Mouse (Mus musculus): ENCODE data around the gene Clca1. TPM values are rescaled to one million over a fixed set of nuclear protein-coding genes. Genes with fewer than 3 reads are reported as not detected.

Gene Clca1
- polyA plus RNA-seq, 1 experiment from 2014 or later: 0.25 TPM

DNA sequence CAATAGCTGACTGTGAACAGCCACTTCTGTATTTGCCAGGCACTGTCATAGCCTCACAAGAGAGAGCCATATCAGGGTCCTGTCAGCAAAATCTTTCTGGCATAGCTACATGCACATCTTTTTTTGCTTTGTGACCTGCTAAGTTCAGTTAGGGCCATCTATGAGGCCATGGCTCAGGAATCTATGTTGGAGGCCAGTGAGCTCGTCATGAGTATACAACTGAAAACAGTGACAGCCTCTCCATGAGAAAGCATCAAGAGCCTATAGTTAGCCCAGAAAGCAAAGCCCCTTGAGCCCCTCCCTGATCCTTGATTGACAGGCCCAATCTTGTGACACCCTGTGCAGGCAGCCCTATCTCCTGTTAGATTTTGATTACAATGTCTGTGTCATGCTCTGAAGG is 56.5 kb downstream of the Clca1 start:
- Histone ChIP-seq H3K9ac (ENCODE audit: low read depth, low read length) (no peak overlapping the region), H3K9me3 (ENCODE audit: control insufficient read depth, low read length) (no peaks in the 10 kb centered on the region), H3K4me1 (ENCODE audit: control insufficient read depth, insufficient read depth, low read length) (no peaks in the 10 kb centered on the region), H3K4me2 (ENCODE audit: low read depth, low read length) (no peak overlapping the region), H3K27me3 (replicated peaks; ENCODE audit: control insufficient read depth, insufficient read depth, low read length) (no peaks in the 10 kb centered on the region), H3K27ac (replicated peaks; ENCODE audit: low read depth, low read length) (no peak overlapping the region), H3K36me3 (ENCODE audit: control insufficient read depth, insufficient read depth, low read length) (no peaks in the 10 kb centered on the region), H3K4me3 (ENCODE audit: low read depth, low read length) (no peak overlapping the region)
- WGBS: 70% methylated on average over 1 of the region's 1 CpGs
- no peak for DNase-seq (ENCODE audit: low spot score)
- no peak for ATAC-seq (ENCODE audit: low read depth)

DNA sequence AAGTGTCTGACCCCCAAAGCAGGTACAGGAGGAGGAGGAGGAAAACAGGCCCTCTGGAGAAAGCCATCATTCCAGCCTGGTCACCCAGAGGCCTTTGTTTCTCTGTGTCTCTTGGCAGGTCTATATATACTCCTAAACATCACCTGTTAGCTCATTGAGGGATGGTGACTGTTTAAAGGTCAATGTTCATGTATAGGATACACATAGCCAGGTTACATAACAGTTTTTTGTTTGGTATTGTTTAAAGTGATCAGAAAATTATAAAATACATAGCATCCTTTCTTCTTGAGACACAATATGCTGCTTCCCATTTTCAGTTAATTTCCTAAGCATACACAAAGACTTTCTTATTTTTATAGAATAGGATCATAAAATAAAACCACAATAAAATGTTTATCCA is 57.6 kb downstream of the Clca1 start, which contains the start of gene Clca4a:
Gene Clca4a (minus strand): TSS at position 101 of the 400 bp plus-strand sequence.
- no peak within 1 kb of the TSS for H3K9ac ChIP-seq (ENCODE audit: low read depth, low read length)
- H3K4me2 ChIP-seq (ENCODE audit: low read depth, low read length): no peak within 1 kb of the TSS
- H3K9me3 ChIP-seq (ENCODE audit: control insufficient read depth, low read length): no peaks in the 10 kb centered on the region
- DNase-seq (ENCODE audit: low spot score) (no peak), ATAC-seq (ENCODE audit: low read depth) (no peak)
- no peaks in the 10 kb centered on the region for H3K27me3 ChIP-seq (replicated peaks; ENCODE audit: control insufficient read depth, insufficient read depth, low read length)
- H3K4me3 ChIP-seq (ENCODE audit: low read depth, low read length): no peak within 1 kb of the TSS
- no peaks in the 10 kb centered on the region for H3K36me3 ChIP-seq (ENCODE audit: control insufficient read depth, insufficient read depth, low read length)
- H3K4me1 ChIP-seq (ENCODE audit: control insufficient read depth, insufficient read depth, low read length): no peaks in the 10 kb centered on the region
- H3K27ac ChIP-seq (replicated peaks; ENCODE audit: low read depth, low read length): no peak within 1 kb of the TSS

DNA sequence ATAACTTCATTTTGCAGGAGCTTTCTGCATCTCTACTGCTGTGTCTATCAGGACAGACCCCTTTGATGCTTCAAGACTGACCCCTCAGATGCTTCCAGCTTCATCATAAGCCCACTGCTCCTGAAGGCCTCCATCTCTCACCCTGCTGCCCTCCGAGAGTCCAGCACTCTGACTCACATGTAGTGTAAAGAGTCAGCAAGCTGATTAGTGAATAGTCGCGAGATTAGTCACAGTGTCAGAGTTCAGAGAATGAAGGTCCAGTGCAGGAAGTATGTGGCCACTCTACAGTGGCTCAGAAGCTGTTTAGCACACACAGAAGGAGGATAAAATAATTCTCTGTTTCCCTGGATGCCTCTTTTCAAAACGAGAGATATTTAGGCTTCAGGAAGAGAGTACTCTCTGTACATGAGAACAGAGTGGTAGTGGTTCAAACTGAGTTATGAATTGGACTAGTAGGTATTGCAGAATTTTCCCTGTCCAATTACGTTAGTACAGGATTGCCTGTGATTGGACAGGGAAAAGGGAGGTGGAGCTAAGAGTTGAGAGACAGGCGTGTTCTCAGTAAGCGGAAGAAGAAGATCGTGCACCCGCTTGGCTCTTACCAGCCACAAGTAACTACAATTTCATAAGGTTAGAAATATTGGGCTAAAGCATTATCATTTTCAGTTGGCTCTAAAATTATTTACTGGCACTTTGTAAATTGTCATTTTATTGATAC is 60.9 kb downstream of the Clca1 start:
- H3K4me2 ChIP-seq (ENCODE audit: low read depth, low read length): no peak overlapping the region
- H3K36me3 ChIP-seq (ENCODE audit: control insufficient read depth, insufficient read depth, low read length): no peaks in the 10 kb centered on the region
- no peak for ATAC-seq (ENCODE audit: low read depth)
- no peak overlapping the region for H3K9ac ChIP-seq (ENCODE audit: low read depth, low read length)
- 77% methylated on average over 9 of the region's 9 CpGs for WGBS
- no peak overlapping the region for H3K27ac ChIP-seq (replicated peaks; ENCODE audit: low read depth, low read length)
- H3K27me3 ChIP-seq (replicated peaks; ENCODE audit: control insufficient read depth, insufficient read depth, low read length): no peaks in the 10 kb centered on the region
- no peaks in the 10 kb centered on the region for H3K4me1 ChIP-seq (ENCODE audit: control insufficient read depth, insufficient read depth, low read length)
- no peaks in the 10 kb centered on the region for H3K9me3 ChIP-seq (ENCODE audit: control insufficient read depth, low read length)
- H3K4me3 ChIP-seq (ENCODE audit: low read depth, low read length): no peak overlapping the region
- DNase-seq (ENCODE audit: low spot score): no peak

DNA sequence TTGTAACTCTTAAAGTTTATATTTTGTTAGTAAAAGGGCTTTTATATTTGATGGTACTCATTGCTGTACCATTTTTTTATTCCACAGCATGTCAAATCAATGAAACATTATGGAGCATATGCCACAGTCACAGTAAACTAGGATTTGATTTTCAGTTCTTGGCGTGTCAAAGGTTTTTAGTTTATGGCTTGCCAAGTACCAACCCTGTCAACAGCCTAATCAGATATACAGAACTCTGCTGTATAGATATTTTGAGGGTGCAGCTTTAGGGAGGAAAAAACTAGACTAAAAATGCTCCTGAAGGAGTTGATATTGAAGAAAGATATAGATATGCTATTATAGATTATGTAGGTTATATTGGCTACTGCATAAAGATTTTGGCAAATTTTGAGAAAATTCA is 62.8 kb downstream of the Clca1 start:
- DNase-seq (ENCODE audit: low spot score) (no peak), ATAC-seq (ENCODE audit: low read depth) (no peak)
- Histone ChIP-seq H3K9me3 (ENCODE audit: control insufficient read depth, low read length) (no peaks in the 10 kb centered on the region), H3K27ac (replicated peaks; ENCODE audit: low read depth, low read length) (no peak overlapping the region), H3K4me1 (ENCODE audit: control insufficient read depth, insufficient read depth, low read length) (no peaks in the 10 kb centered on the region), H3K4me2 (ENCODE audit: low read depth, low read length) (no peak overlapping the region), H3K36me3 (ENCODE audit: control insufficient read depth, insufficient read depth, low read length) (no peaks in the 10 kb centered on the region), H3K9ac (ENCODE audit: low read depth, low read length) (no peak overlapping the region), H3K27me3 (replicated peaks; ENCODE audit: control insufficient read depth, insufficient read depth, low read length) (no peaks in the 10 kb centered on the region), H3K4me3 (ENCODE audit: low read depth, low read length) (no peak overlapping the region)
- WGBS: 68% methylated on average over 1 of the region's 1 CpGs

DNA sequence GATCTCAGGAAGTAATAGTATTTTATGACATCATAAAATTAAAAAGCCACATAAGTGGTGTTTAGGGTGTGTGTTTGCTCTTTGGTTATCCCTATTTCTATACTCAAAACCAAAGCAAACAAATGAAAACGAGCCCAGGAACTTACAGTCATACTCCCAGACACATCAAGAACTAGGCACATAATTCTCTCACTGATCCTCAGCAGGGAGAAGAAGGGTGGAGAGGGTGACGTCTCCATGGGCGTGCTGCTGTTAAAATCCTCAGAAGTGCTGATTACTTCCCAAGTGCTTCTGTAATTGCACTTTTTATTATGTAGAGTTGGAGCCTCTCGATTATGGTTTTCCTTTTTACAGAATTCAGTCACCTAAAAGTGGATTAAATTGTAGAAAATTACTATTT is 66.5 kb downstream of the Clca1 start:
- no peak overlapping the region for H3K9ac ChIP-seq (ENCODE audit: low read depth, low read length)
- H3K27ac ChIP-seq (replicated peaks; ENCODE audit: low read depth, low read length): no peak overlapping the region
- no peak for ATAC-seq (ENCODE audit: low read depth)
- H3K4me2 ChIP-seq (ENCODE audit: low read depth, low read length): no peak overlapping the region
- no peaks in the 10 kb centered on the region for H3K4me1 ChIP-seq (ENCODE audit: control insufficient read depth, insufficient read depth, low read length)
- WGBS: 64% methylated on average over 4 of the region's 4 CpGs
- no peaks in the 10 kb centered on the region for H3K9me3 ChIP-seq (ENCODE audit: control insufficient read depth, low read length)
- no peak for DNase-seq (ENCODE audit: low spot score)
- H3K4me3 ChIP-seq (ENCODE audit: low read depth, low read length): no peak overlapping the region
- H3K36me3 ChIP-seq (ENCODE audit: control insufficient read depth, insufficient read depth, low read length): no peaks in the 10 kb centered on the region
- H3K27me3 ChIP-seq (replicated peaks; ENCODE audit: control insufficient read depth, insufficient read depth, low read length): no peaks in the 10 kb centered on the region

Other genes with a start within 250 kb of the Clca1 start
- 0.51 and 1.4 TPM in 2 replicates for gene Clca3a2, start 213.3 kb downstream of the Clca1 start, polyA plus RNA-seq (2014; fragmentation: Nextera tagmentation; extraction: Ambion mirVana)
- gene Clca3b, start 183.4 kb downstream of the Clca1 start, polyA plus RNA-seq (2014; fragmentation: Nextera tagmentation; extraction: Ambion mirVana): 0.20 and 0.28 TPM in 2 replicates
- gene Clca4b, start 100.2 kb downstream of the Clca1 start, polyA plus RNA-seq (2014; fragmentation: Nextera tagmentation; extraction: Ambion mirVana): not detected in 2 replicates
- not detected in 2 replicates for gene Clca4a, start 57.7 kb downstream of the Clca1 start, polyA plus RNA-seq (2014; fragmentation: Nextera tagmentation; extraction: Ambion mirVana)
- gene Clca2, start 66.7 kb upstream of the Clca1 start, polyA plus RNA-seq (2014; fragmentation: Nextera tagmentation; extraction: Ambion mirVana): 0.69 and 0.95 TPM in 2 replicates
- 12.6 and 16.0 TPM in 2 replicates for gene Odf2l, start 85.8 kb upstream of the Clca1 start, polyA plus RNA-seq (2014; fragmentation: Nextera tagmentation; extraction: Ambion mirVana)

Measured in embryonic facial prominence, embryonic 14.5 days (tissue).